Mouse (Mus musculus): ENCODE measurements at regions not wholly inside any gene's neighbourhood (a gene's known extent, or its start where the extent isn't known, plus 50 kb on each side); places are given as distances from the start of the nearest gene placed in this dataset.
A peak's percentile ranks its signal among the peaks of the same experiment; 100 is the strongest.
"Not testable (repeated sequence)": the region's sequence is repeated elsewhere in the genome, so short reads cannot be mapped to it uniquely, and the experiment has no call there.

DNA sequence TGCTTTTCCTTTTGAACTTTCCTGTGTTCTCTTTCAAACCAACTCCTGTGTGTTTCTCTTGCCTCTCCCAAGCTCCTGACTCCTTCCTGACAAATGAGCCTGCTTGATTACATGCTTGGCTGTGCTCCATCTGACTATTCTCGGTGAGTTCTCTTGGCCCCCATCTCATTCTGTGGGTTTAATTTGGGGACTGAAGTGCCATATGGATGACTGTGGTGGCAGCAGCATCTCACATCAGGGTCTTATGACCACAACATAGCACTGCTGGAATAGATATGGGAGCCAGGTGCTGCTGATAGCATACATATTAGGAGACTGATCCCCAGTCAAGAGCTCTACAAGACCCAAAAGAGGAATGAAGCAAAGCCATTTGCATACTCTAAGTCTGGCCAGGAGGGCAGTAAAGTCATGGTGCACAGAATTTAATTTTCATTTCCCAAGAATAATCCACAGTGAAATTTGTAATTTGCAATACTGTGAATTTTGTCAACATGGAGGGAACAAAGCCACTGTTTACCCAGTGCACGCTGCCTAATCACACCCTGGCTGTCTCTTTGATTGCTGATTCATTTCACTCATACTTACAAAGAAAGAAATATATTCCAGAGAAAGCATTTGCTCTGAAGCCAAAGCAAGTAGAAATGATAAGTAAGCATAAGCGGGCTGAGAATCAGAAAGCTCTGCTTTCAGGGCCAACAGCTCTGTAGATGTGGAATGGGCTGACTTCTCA, 1478.4 kb upstream of the Gm7489 start:
- DNase-seq (ENCODE audit: inconsistent age in 2 of 2, low spot score in 1 of 2), result no peak

DNA sequence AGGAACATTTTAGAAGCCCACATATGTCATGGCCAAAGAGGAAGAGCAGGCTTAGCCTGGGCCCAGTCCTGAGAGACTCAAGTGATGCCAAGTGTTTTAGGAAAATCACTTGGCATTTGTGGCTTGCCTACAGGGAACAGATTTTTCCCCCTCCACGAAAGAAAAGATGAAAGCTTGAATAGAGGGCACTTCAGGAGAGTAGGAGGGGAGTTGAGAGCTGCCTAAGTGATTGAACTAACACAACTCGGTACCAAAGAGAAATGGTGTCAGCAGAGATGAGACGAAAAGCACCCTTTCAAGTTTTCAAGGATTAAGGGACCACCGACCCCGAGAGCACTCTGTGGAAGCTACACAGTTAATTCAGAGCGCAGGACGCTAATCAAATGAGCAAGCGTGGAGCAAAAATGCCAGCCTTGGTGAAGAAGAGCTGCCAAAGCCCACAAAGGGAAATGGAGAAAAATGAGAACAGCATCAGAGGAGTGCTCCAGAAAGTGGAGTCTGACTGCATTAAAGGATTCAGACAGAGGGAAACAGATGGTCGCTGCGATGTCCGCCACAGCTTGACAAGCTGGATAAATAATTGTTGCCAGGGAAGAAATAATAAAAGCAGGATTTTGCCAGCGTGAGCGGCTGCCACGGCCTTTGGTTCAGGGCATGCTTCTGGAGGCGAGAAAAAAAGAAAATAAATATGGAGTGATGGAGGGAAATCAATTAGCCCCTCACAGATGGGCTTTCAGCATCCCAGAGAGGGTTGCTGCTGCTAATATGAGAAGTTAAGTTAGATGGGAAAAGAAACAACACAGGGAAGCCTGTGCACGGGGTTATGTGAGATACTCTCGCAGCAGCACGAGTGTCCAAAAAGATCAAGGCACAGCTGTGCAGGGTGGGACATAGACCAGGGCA, 1471.6 kb upstream of the Gm7489 start:
- no peak for DNase-seq (ENCODE audit: inconsistent age in 2 of 2, low spot score in 1 of 2)

DNA sequence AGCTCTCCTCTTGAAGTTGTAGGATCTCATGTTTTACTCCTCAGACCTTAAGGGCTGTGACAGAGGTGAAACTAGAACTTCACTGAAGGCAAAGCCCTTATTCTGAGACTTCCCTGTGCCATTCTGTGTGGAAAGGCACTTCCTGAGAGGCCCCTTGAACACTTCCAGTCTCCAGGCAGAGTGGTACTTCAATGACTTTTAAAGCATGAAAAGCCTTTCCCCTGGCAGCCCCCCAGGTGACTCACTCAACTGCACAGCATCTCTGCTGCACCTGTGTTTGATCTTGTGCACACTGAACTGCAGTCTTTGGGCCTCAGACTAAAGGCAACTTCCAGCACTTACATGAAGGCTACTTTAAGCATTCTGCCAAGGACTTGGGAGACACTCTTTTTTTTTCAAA, 1458.7 kb upstream of the Gm7489 start:
- DNase-seq (ENCODE audit: inconsistent age in 2 of 2, low spot score in 1 of 2), result no peak

DNA sequence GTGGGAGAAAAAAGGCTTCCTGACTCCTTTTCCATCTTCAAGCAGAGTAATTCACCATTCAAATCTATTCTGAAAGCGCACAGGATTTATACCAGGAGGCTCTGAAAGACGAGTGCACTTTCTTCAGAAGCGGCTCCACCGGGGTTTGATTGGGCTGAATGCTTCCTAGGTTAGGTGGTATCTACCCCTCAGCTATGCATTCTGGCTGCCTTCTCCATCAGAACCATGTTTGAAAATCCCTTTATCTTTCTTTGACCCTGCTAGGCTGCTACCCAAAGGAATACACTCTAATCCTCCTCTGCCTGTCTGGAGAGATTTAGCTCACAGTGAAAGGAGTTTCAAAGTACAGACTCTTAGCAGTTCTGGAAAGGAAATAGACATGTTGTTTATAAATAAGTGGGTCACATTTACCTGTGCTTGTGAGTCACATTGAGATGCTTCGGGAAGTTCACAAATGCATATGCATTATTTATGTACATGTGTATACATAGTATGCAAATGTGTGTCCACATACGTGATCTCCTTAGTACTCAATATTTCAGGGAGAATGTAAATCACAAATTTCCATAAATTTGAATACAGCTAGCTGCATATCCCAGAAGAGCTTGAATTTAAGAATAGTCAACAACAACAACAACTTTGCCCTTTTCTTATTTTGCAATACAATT, 1454.1 kb upstream of the Gm7489 start:
- DNase-seq (ENCODE audit: inconsistent age in 2 of 2, low spot score in 1 of 2), result no peak

DNA sequence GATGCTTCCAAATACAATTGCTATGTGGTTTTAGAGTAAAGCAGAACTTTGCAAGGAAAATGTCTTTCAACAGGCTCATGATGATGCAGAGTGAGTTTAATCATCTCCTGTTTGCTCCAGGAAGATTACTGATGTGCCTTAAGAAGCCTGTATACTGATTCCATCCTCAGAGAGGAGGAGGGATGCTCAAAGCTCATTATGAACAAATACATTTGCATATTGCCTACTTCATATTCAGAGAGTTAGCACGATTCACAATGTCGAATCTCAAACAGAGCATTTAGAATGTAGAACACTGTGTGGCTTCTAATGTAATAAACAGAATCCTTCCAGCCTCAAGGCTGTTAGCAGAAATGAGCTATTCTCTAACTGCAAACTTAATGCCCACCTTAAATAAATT, 1451.1 kb upstream of the Gm7489 start:
- no peak for DNase-seq (ENCODE audit: inconsistent age in 2 of 2, low spot score in 1 of 2)

DNA sequence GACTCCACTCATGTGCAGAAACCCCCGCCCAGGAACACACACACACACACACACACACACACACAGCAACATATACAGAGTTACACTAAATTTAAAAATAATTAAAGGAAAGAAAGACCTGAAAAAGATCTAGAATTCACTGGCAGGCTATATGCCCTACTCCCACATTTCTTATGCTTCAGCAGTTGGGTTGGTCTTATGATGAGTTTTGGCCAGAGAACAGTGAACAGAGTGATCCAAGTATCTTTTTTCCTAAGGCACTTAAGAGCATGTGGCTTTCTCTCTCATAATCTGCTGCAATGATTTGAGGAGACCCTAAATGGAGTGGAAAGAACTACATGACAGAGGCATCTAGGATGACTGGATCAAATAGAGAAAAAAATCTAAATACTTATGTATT, 1446.3 kb upstream of the Gm7489 start:
- no peak for DNase-seq (ENCODE audit: inconsistent age in 2 of 2, low spot score in 1 of 2)

- DNase-seq (ENCODE audit: inconsistent age in 2 of 2, low spot score in 1 of 2), result peak; percentile 65 to 89
These were observed 1425.9 kb upstream of the Gm7489 start for GRCm38 (mm10) chr15:52458782-52459181.

- no peak for DNase-seq (ENCODE audit: inconsistent age in 2 of 2, low spot score in 1 of 2)
These were observed 1425.4 kb upstream of the Gm7489 start for GRCm38 (mm10) chr15:52459315-52459714.

GRCm38 (mm10) chr15:52464226-52465138, 1420.2 kb upstream of the Gm7489 start:
- DNase-seq (ENCODE audit: inconsistent age in 2 of 2, low spot score in 1 of 2), result no peak

DNA sequence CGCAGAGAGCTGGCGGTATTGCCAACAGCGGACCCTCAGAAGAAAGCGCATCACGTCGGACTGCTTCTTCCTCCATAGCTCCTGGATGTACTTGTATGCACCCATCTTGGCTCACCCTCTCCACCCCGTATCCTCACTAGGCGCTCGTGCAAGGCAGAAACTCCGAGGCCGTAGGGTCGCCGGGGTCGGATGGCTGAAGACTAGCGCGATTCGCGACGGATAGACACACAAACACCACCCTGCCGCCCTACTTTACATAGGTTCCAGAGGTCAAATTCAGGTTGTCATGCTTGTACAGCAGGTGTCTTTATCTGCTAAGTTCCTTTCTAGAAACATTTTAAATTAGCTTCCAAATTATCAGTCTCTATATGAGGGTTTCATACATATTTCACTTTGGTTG, 1406.6 kb upstream of the Gm7489 start:
- DNase-seq (ENCODE audit: inconsistent age in 2 of 2, low spot score in 1 of 2), result not testable (repeated sequence)

DNA sequence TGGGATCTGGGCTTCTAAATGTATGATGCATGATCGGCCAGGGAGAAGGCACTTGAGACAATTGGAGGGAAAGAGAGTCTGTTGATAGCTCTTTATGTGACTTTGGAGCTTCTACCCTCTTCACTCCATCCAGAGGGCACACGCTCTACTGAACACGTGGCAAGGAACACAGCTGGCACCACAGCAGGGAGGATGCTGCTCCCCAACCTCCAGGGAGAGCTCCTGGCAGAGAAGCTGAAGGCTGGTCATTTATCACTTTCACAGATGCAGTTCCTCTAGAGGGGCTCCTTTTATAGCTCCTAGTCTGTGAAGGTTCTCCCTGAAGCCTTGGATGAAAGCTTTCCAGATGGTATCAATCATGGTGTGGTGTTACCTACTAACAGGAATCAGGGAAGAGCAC, 1403.9 kb upstream of the Gm7489 start:
- DNase-seq (ENCODE audit: inconsistent age in 2 of 2, low spot score in 1 of 2), result no peak

- DNase-seq (ENCODE audit: inconsistent age in 2 of 2, low spot score in 1 of 2), result no peak
These were observed 1401.0 kb upstream of the Gm7489 start for GRCm38 (mm10) chr15:52483598-52484165.

DNA sequence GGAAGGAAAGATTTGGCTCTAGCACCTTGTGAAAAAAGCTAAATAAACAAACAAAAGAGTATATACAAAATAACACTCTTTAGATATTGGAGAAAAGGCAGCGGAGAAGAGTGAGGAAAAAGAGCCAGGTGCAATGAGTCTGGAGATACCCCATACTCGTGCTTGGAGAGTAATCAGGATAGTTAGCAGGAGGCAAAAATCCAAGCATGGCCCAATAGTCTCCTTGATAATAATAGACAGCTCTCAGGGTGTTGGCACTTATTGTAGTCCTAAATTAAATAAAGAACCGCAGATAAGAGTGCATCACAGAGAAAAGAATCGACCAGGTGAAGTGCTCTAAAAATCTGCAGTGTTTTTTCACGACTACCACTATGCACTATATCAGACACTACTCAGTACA, 1400.4 kb upstream of the Gm7489 start:
- DNase-seq (ENCODE audit: inconsistent age in 2 of 2, low spot score in 1 of 2), result no peak

DNA sequence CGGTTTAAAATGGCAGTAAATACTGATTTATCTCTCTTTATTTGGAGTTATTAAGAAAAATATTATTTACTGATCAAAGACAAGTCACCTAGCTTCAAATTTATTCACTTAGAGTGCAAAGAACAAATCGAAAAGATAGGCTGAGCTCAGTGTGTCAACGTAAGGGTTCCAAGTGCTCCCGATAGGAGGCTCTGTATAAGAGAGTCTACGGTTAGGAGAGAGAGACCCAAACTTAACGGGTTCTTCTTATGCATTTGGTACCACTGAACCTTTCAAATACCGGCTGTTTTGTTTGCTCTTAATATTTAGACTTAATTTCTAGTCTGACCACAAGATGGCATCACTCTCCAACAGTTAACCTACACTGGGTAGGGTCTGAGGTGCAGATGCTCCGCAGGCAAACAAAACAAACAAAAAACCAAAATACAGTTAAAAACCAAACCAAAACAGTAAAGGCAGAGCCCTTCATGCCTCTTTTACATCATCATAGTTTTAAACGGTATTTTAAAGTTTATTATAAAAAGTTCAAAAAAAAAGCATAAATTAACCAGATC, 1379.4 kb upstream of the Gm7489 start:
- DNase-seq (ENCODE audit: inconsistent age in 2 of 2, low spot score in 1 of 2), result peak in 1 of 2 experiments; percentile 61

DNA sequence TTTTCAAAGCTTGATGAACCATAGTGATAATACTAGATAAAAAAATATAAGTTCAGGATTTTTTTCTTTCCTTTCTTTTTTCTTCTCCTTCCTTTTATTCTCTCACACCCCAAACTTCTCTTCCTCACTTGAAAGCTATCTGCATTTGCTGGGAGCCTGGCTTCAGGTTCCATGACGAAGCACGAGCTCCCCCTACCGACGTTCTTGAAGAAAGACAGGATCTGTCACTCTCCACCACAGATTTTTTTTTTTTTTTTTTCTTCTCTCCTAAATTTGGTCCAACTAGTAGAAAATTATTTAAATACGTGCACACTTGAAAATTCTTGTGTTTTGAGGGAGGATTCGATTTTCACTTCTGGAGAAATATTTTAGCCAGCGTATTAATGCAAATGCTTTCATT, 1377.8 kb upstream of the Gm7489 start:
- peak; percentile 29 to 65 for DNase-seq (ENCODE audit: inconsistent age in 2 of 2, low spot score in 1 of 2)

GRCm38 (mm10) chr15:52508609-52509008, 1376.1 kb upstream of the Gm7489 start:
- DNase-seq (ENCODE audit: inconsistent age in 2 of 2, low spot score in 1 of 2), result no peak

DNA sequence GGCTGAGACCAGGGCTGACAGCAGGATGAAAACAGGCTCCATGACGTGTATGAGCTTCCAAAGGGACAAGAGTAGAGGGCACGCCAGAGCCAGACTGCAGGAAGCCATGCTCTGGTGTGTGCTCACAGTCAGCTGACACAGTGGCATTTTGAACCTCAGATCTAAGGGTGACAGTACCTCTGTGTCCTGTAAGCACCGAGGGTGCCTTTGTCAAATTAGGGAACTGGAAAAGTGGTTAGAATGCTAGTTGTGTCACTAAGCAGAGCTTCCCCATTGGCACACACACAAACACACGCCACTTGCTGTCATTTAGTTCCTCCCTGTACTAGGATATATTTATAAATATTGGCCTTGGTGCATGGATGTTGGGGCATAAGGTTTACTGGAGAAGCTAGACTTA, 1374.6 kb upstream of the Gm7489 start:
- no peak for DNase-seq (ENCODE audit: inconsistent age in 2 of 2, low spot score in 1 of 2)

- DNase-seq (ENCODE audit: inconsistent age in 2 of 2, low spot score in 1 of 2), result no peak
These were observed 1348.1 kb upstream of the Gm7489 start for GRCm38 (mm10) chr15:52536594-52536993.

DNA sequence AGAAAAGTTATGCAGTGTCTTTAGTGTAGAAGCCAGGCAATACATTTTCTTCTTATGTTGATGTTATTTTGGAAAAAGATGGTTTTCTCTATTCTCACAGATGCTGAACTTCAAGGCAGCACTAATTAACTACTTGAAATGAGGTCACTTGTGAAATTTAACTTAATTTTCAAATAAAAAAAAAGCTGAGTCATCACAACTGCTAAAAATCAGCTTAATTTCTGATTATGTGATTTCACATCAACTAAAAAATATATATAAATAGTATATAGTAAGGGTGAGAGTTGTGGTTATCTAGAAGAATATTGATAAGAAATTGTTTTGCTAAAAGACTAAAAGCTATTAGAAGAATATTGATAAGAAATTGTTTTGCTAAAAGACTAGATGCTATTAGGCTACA, 1326.0 kb upstream of the Gm7489 start:
- DNase-seq (ENCODE audit: inconsistent age in 2 of 2, low spot score in 1 of 2), result no peak

- peak in 1 of 2 experiments; percentile 37 for DNase-seq (ENCODE audit: inconsistent age in 2 of 2, low spot score in 1 of 2)
These were observed 1320.6 kb upstream of the Gm7489 start for GRCm38 (mm10) chr15:52564078-52564477.
